Mouse (Mus musculus) megakaryocyte, embryonic 14.5 days (primary cell): Measurements from ENCODE around the gene Ank3.

Experiments used
- FLI1 ChIP-seq: IDR thresholded peaks from 2 replicates; pipeline ENCODE4 v1.6.1; 2012; ENCODE audit warnings: low read length, inconsistent platforms, mixed read lengths
- GATA1 ChIP-seq: IDR thresholded peaks from 3 replicates; pipeline ENCODE4 v1.6.1; 2012; ENCODE audit warnings: mixed read lengths, low read length, inconsistent platforms, borderline replicate concordance

DNA sequence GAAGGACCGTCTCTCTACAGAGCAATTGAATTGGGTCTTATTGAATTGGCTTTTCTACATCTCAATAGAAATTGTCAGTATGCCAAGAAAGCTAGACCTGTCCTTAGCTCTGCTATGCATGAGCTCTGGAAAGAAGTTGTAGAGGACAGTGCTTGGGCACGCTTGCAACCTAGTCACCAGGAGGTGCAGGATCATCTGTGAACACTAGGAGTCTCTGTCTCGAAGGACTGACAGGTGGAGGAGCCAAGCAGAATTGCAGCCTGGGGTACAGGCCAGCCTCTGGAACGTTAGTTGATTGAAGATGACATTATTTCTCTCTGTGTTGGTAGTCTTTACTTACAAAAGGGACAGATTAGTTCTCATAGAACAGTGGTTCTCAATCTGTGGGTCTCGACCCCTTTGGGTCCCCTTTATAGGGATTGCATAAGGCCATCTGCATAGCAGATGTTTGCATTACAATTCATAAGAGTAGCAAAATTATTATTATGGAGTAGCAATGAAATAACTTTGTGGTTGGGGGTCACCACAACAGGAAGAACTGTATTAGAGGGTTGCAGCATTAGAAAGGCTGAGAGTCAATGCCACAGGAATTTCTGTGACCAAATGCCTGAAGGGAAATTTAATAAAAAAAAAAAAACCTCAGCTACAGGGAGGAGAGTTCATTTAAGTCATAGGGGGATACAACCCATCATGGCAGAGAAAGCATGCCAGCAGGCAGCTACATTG is 454.0 kb downstream of the Ank3 start:
- TF ChIP-seq GATA1 (no peak), FLI1 (no peak)
